Mouse (Mus musculus): ENCODE results near the gene Zc3h14.

GRCm38 (mm10) chr12:98802245-98802644 lies 55.5 kb downstream of the Zc3h14 start:
- TF ChIP-seq CHD2 (IDR thresholded peaks at IDR 0.05; ENCODE audit: low read depth, low read length) (no peak), ZNF384 (IDR thresholded peaks at IDR 0.05; ENCODE audit: low read depth, low read length) (no peak), HCFC1 (IDR thresholded peaks at IDR 0.05; ENCODE audit: borderline replicate concordance, insufficient read depth, low read length) (no peak)

All from ES-E14 (cell line).